Mouse (Mus musculus): ENCODE measurements around the gene Ccdc30. TPM values are rescaled to one million over a fixed set of nuclear protein-coding genes. Genes with fewer than 3 reads are reported as not detected.

Ccdc30 gene
- polyA plus RNA-seq, 1 experiment from 2014 or later = 7.5 TPM

DNA sequence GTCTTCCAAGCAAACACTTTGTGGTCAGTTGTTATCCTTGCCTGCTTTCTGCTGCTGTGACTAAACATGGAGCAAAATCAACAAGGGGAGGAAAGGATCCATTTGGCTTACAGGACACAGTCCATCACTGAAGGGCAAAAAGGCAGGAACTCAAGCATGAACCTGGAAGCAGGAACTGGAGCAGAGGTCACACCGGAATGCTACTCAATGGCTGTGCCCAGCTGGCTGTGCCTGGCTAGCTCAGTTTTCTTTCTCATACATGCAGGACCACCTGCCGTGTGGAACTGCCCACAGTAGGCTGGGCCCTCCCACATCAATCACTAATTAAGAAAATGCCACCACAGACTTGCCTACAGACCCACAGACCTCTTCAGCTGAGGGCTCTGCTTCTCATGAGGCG is 26.1 kb downstream of the Ccdc30 start:
- no peak overlapping the region for H3K9ac ChIP-seq (replicated peaks; ENCODE audit: low read length)
- ATAC-seq (ENCODE audit: low FRiP score, low TSS enrichment) = peak; percentile 93
- no peaks in the 10 kb centered on the region for H3K4me1 ChIP-seq (ENCODE audit: insufficient read depth, low read length)
- whole genome bisulfite sequencing = 43% methylated on average over 3 of the region's 3 CpGs
- no peak overlapping the region for H3K4me3 ChIP-seq (ENCODE audit: low read length)
- H3K27me3 ChIP-seq (ENCODE audit: insufficient read depth, low read length) = no peaks in the 10 kb centered on the region
- H3K36me3 ChIP-seq (ENCODE audit: insufficient read depth, low read length) = no peaks in the 10 kb centered on the region
- no peak overlapping the region for H3K4me2 ChIP-seq (replicated peaks; ENCODE audit: low read depth, low read length)
- no peak overlapping the region for H3K27ac ChIP-seq (ENCODE audit: low read length)
- peaks cover 3% of the 10 kb centered on the region; the same call in 1 of the 2 replicates for H3K9me3 ChIP-seq (ENCODE audit: low read length)

DNA sequence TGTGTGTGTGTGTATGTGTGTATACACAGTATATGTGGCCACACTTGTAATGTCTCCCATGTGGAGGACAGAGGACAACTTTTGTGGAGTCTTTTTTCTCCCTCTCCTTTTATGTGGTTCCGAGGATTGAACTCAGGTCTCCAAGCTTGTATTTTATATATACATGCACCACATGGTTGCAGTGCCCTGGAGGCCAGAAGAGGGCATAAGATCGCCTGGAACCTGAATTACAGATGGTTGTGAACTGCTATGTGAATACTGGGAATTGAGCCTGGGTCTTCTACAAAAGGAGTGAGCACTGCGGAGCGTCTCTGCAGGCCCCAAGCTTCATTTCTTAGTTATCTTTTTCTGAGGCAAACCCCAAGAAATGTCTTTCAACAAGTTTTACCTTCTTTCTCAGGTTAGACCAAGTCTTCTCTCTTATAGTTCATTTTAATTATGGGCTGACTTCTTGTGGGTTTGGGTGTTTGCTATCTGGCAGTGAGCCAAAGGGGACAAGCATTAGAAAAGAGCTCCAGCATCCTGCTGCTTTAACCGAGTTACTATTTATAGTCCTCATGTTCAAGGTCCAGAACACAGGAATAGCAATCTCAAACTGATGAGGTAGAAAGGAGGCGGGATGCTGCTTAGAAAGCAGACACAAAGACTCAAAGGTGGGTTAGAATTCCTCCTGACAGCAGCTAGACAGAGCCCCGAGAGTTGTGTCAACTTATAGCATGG is 33.7 kb downstream of the Ccdc30 start:
- H3K4me1 ChIP-seq (ENCODE audit: insufficient read depth, low read length) = no peaks in the 10 kb centered on the region; the same call in 1 of the 2 replicates
- no peak overlapping the region for H3K4me3 ChIP-seq (ENCODE audit: low read length)
- H3K9ac ChIP-seq (replicated peaks; ENCODE audit: low read length) = no peak overlapping the region
- no peak overlapping the region for H3K27ac ChIP-seq (ENCODE audit: low read length)
- WGBS = 70% methylated on average over 7 of the region's 7 CpGs
- no peaks in the 10 kb centered on the region for H3K27me3 ChIP-seq (ENCODE audit: insufficient read depth, low read length)
- no peaks in the 10 kb centered on the region for H3K36me3 ChIP-seq (ENCODE audit: insufficient read depth, low read length)
- no peak for ATAC-seq (ENCODE audit: low FRiP score, low TSS enrichment)
- H3K9me3 ChIP-seq (ENCODE audit: low read length) = no peaks in the 10 kb centered on the region
- H3K4me2 ChIP-seq (replicated peaks; ENCODE audit: low read depth, low read length) = no peak overlapping the region

DNA sequence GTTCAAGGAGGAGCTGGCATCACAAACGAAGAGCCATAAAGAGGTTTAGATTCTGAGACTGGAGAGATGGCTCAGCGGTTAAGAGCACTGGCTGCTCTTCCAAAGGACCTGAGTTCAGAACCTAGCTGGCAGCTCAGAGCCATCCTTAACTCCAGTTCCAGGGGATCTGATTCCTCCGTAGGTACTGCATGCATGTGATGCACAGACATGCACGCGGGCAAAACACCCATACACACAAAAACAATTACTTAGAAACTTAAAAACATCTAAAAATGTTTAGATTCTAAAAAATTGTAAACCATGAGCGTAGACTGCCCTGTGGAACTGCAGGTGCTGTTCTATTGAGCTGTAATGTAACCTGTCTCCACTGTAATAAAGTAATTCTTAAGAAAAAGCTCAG is 45.9 kb downstream of the Ccdc30 start:
- Histone ChIP-seq H3K4me3 (ENCODE audit: low read length) (no peak overlapping the region), H3K27me3 (ENCODE audit: insufficient read depth, low read length) (no peaks in the 10 kb centered on the region), H3K4me2 (replicated peaks; ENCODE audit: low read depth, low read length) (no peak overlapping the region), H3K36me3 (ENCODE audit: insufficient read depth, low read length) (no peaks in the 10 kb centered on the region), H3K9ac (replicated peaks; ENCODE audit: low read length) (no peak overlapping the region), H3K9me3 (ENCODE audit: low read length) (no peaks in the 10 kb centered on the region), H3K4me1 (ENCODE audit: insufficient read depth, low read length) (no peaks in the 10 kb centered on the region), H3K27ac (ENCODE audit: low read length) (no peak overlapping the region)
- no peak for ATAC-seq (ENCODE audit: low FRiP score, low TSS enrichment)
- WGBS = 89% methylated on average over 6 of the region's 6 CpGs

DNA sequence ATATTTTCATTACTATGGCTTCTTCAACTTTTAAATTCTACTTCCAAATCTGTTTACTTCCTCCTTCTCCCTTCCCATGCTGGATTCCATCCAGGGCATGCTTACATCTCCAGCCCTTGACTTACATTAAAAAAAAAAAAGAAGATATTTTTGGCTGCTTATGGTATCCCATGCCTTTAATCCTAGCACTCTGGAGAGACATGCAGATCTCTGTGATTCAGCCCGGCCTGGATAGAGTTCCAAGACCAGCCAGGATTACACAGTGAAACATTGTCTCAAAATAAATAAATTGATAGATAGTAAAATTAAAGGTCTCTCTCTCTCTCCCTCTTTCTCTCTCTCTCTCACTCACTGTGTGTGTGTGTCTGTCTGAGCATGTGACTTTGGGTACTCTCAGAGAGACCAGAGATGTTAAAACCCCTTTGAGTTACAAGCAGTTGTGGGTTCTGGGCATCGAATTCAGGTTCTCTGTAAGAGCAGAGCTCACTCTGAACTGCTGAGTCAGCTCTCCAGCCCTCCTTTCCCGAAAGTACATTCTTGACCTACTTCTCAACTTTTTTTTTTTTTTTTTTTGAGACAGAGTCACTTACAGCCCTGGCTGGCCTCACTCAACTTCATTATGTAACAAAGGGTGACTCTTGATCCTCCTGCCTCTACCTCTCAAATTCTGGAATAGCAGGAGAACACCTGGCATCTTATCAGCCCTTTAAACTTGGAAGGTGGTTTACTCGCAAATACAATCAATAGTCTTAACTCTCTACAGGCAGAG is 48.4 kb downstream of the Ccdc30 start:
- Histone ChIP-seq H3K27ac (ENCODE audit: low read length) (no peak overlapping the region), H3K9ac (replicated peaks; ENCODE audit: low read length) (no peak overlapping the region), H3K36me3 (ENCODE audit: insufficient read depth, low read length) (no peaks in the 10 kb centered on the region), H3K4me1 (ENCODE audit: insufficient read depth, low read length) (no peaks in the 10 kb centered on the region), H3K27me3 (ENCODE audit: insufficient read depth, low read length) (no peaks in the 10 kb centered on the region), H3K4me3 (ENCODE audit: low read length) (no peak overlapping the region), H3K4me2 (replicated peaks; ENCODE audit: low read depth, low read length) (no peak overlapping the region), H3K9me3 (ENCODE audit: low read length) (no peaks in the 10 kb centered on the region)
- WGBS = 55% methylated on average over 4 of the region's 4 CpGs
- ATAC-seq (ENCODE audit: low FRiP score, low TSS enrichment) = no peak

DNA sequence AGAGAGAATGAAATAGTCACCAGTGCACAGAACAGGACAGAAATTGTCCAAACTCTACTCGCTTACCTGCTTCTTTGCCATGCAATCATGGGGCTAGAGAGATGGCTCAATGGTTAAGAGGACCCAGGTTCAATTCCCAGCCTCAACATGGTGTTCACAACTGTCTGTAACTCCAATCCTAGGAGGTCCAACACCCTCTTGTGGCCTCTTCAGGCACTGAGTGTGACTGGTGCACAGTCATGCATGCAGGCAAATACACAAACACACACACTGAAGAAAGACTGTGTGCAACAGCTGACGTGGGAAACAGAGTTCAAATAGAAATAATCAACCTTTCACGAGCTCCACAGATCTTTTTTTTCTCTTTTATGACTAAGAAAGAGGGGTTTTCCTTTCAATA is 53.1 kb downstream of the Ccdc30 start:
- Histone ChIP-seq H3K4me1 (ENCODE audit: insufficient read depth, low read length) (0 out of 2 replicates have a peak, but pooled peaks cover 3% of the 10 kb centered on the region), H3K27me3 (ENCODE audit: insufficient read depth, low read length) (no peaks in the 10 kb centered on the region), H3K27ac (ENCODE audit: low read length) (no peak overlapping the region), H3K9me3 (ENCODE audit: low read length) (no peaks in the 10 kb centered on the region), H3K9ac (replicated peaks; ENCODE audit: low read length) (no peak overlapping the region), H3K4me2 (replicated peaks; ENCODE audit: low read depth, low read length) (no peak overlapping the region), H3K36me3 (ENCODE audit: insufficient read depth, low read length) (no peaks in the 10 kb centered on the region), H3K4me3 (ENCODE audit: low read length) (no peak overlapping the region)
- no peak for ATAC-seq (ENCODE audit: low FRiP score, low TSS enrichment)
- WGBS = 83% methylated on average over 3 of the region's 3 CpGs

DNA sequence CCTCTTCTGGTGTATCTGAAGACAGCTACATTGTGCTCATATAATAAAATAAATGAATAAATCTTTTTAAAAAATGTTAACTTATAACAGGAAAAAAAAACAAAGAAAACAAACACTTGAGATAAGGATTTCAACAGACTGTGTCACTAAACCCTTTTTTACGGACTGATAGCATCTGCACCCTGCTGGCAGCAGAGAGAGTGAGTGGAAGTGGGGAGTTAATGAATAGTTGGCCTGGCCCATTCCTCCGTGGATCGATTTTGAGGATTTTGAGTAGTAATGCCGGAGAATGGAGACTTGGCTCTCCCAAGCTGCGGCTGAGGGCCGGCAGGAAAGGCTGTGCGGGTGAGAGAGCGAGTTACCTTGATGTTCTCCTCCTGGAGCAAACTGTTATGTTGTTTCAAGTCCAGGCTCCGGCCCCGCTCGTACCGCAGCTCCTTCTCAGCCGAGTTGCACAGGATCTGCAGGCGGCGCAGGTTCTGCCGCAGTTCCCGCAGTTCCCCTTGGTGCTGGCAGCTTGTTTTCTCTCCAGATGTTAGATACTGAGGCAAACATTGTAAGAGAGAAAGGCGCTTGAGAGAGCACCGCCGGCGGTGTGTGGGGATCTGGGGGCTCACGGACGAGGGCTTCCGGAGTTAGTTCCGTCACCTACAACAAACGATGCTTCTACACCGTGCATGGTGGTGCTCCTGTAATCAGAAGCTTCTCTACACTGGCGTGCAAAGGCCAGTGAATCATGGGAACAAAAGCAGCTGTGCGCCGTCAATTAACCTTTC is 55.9 kb downstream of the Ccdc30 start:
- H3K4me1 ChIP-seq (ENCODE audit: insufficient read depth, low read length) = 0 out of 2 replicates have a peak, but pooled peaks cover 3% of the 10 kb centered on the region
- H3K4me3 ChIP-seq (ENCODE audit: low read length) = peak overlapping the region; percentile 50
- no peaks in the 10 kb centered on the region for H3K36me3 ChIP-seq (ENCODE audit: insufficient read depth, low read length)
- H3K27ac ChIP-seq (ENCODE audit: low read length) = peak overlapping the region; percentile 51
- H3K4me2 ChIP-seq (replicated peaks; ENCODE audit: low read depth, low read length) = peak overlapping the region; percentile 70
- whole genome bisulfite sequencing = 5% methylated on average over 30 of the region's 30 CpGs
- H3K27me3 ChIP-seq (ENCODE audit: insufficient read depth, low read length) = no peaks in the 10 kb centered on the region
- ATAC-seq (ENCODE audit: low FRiP score, low TSS enrichment) = peak; percentile 65; the same call in 1 of the 2 replicates
- no peaks in the 10 kb centered on the region for H3K9me3 ChIP-seq (ENCODE audit: low read length)
- H3K9ac ChIP-seq (replicated peaks; ENCODE audit: low read length) = peak overlapping the region; percentile 68

DNA sequence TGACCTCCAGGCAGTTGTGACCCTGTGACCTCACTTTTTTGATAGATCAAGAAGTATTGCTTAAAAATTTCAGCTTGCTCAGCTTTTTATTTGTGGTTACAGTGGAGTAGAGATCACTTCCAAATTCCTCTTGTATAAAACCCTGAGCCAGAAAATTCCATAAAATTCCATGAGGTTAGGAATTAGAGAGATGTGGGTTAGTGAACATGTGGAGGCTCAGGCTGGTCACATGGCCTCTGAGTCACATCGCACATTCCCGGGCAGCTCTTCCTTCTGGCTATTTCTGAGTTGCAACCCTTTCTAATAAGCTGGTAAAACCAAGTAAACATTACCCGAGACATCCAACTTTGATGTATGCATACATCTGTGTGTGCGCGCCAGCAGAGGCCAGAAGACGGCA is 69.8 kb downstream of the Ccdc30 start:
- ATAC-seq (ENCODE audit: low FRiP score, low TSS enrichment) = no peak
- Histone ChIP-seq H3K4me2 (replicated peaks; ENCODE audit: low read depth, low read length) (no peak overlapping the region), H3K9me3 (ENCODE audit: low read length) (no peaks in the 10 kb centered on the region), H3K4me3 (ENCODE audit: low read length) (no peak overlapping the region), H3K36me3 (ENCODE audit: insufficient read depth, low read length) (no peaks in the 10 kb centered on the region), H3K9ac (replicated peaks; ENCODE audit: low read length) (no peak overlapping the region), H3K4me1 (ENCODE audit: insufficient read depth, low read length) (no peaks in the 10 kb centered on the region), H3K27me3 (ENCODE audit: insufficient read depth, low read length) (no peaks in the 10 kb centered on the region), H3K27ac (ENCODE audit: low read length) (no peak overlapping the region)
- 97% methylated on average over 6 of the region's 6 CpGs for WGBS

DNA sequence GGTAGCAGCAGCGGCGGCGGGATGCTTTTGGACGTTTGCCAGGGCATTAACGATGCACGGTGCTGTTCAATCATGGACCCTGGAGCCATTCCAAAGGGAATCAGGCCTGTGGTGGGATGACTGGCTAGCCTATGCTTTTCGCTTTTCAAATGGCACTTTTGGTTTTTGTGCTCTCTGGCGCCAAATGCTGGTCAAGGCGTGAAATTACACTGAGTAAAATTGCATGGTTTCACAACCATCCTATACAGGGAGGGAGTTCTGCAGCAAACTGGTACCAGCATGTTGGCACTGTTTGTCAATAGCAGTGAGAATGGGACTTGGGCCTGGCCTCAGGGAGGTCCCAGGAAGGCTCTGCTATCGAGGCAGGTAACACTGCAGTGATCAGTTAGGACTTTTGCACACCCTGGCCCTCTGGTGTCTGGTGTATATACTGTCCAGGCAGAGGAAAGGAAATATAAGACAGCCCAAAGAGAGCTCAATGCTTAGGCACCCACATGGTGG is 76.4 kb downstream of the Ccdc30 start:
- Histone ChIP-seq H3K9ac (replicated peaks; ENCODE audit: low read length) (no peak overlapping the region), H3K4me3 (ENCODE audit: low read length) (no peak overlapping the region), H3K4me2 (replicated peaks; ENCODE audit: low read depth, low read length) (no peak overlapping the region), H3K4me1 (ENCODE audit: insufficient read depth, low read length) (no peaks in the 10 kb centered on the region), H3K27ac (ENCODE audit: low read length) (no peak overlapping the region), H3K36me3 (ENCODE audit: insufficient read depth, low read length) (no peaks in the 10 kb centered on the region), H3K9me3 (ENCODE audit: low read length) (no peaks in the 10 kb centered on the region), H3K27me3 (ENCODE audit: insufficient read depth, low read length) (no peaks in the 10 kb centered on the region)
- 3% methylated on average over 10 of the region's 10 CpGs for WGBS
- ATAC-seq (ENCODE audit: low FRiP score, low TSS enrichment) = peak; percentile 35; the same call in 1 of the 2 replicates

DNA sequence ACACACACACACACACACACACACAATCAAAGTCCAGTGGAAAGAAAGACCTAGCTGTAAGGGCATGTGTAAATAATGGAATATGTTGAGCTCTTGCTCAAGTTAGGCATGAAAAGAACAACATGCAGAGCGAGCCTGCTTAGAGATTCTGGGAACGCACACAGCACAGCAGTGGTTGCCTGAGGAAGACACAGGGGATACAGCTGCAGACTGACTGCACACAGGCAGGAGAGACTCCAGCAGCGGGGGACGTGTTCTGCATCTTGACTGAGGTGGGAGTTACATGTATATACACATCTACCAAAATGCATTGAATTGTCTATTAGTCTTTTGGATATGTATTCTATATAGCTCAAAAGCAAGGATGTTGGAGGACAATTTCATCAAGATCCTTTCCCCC is 76.9 kb downstream of the Ccdc30 start:
- Histone ChIP-seq H3K27me3 (ENCODE audit: insufficient read depth, low read length) (no peaks in the 10 kb centered on the region), H3K4me1 (ENCODE audit: insufficient read depth, low read length) (no peaks in the 10 kb centered on the region), H3K4me2 (replicated peaks; ENCODE audit: low read depth, low read length) (no peak overlapping the region), H3K9me3 (ENCODE audit: low read length) (no peaks in the 10 kb centered on the region), H3K27ac (ENCODE audit: low read length) (no peak overlapping the region), H3K4me3 (ENCODE audit: low read length) (no peak overlapping the region), H3K9ac (replicated peaks; ENCODE audit: low read length) (no peak overlapping the region), H3K36me3 (ENCODE audit: insufficient read depth, low read length) (no peaks in the 10 kb centered on the region)
- 66% methylated on average over 4 of the region's 4 CpGs for WGBS
- ATAC-seq (ENCODE audit: low FRiP score, low TSS enrichment) = 0 out of 2 replicates have a peak, but pooled peaks have one; percentile 39

Measured in kidney, embryonic 16.5 days (tissue).